Mouse (Mus musculus) CH12.LX (cell line): ENCODE results near the gene Plekhj1. TPM values are rescaled to one million over a fixed set of nuclear protein-coding genes. Genes with fewer than 3 reads are reported as not detected.

Experiments
- DNase-seq: peaks from one replicate; pipeline ENCODE4 v3.0.0-alpha.2; 2013; ENCODE audit errors: extremely low read depth
- H3K27ac ChIP-seq: 2 replicates; pipeline ENCODE4 v1.5.1; 2012; ENCODE audit warnings: low read depth, mild to moderate bottlenecking, control low read depth, moderate library complexity; ENCODE audit not compliant: insufficient read depth
- H3K27me3 ChIP-seq: replicated peaks from 2 replicates; pipeline ENCODE3; 2012; ENCODE audit warnings: inconsistent platforms
- H3K36me3 ChIP-seq, 2 experiments: replicated peaks in 1 of 2; 2 replicates each; pipeline versions ENCODE3 to v1.6.1; 2012; ENCODE audit warnings: inconsistent platforms in 1 of 2, low read length in 1 of 2, mild to moderate bottlenecking in 1 of 2, mixed read lengths in 1 of 2, moderate library complexity in 1 of 2; ENCODE audit not compliant: control insufficient read depth in 1 of 2, insufficient read depth in 1 of 2
- H3K4me1 ChIP-seq, 2 experiments: 2 replicates each; pipeline ENCODE4 v1.6.1; 2012; ENCODE audit warnings: inconsistent platforms in 1 of 2, moderate library complexity in 1 of 2; ENCODE audit not compliant: insufficient read depth in 2 of 2, control insufficient read depth in 1 of 2
- H3K4me2 ChIP-seq: 2 replicates; pipeline ENCODE4 v1.6.1; 2012; ENCODE audit warnings: low read depth, mild to moderate bottlenecking, control low read depth; ENCODE audit not compliant: poor library complexity, insufficient read depth, severe bottlenecking
- H3K4me3 ChIP-seq, 3 experiments: fragments of 150-350 bp in 1 of 3; sonication (generic) in 1 of 3; replicated peaks in 1 of 3; 2 replicates each; pipeline versions ENCODE3 to v1.5.1; 2011 to 2012; ENCODE audit warnings: low read depth in 2 of 3, low read length in 2 of 3, mild to moderate bottlenecking in 2 of 3, moderate library complexity in 2 of 3, control low read depth in 1 of 3, improper control_type of control experiment in 1 of 3, inconsistent platforms in 1 of 3, mixed read lengths in 1 of 3; ENCODE audit not compliant: poor library complexity in 1 of 3
- H3K79me2 ChIP-seq: replicated peaks from 2 replicates; pipeline ENCODE4 v1.6.1; 2012; ENCODE audit warnings: mild to moderate bottlenecking, moderate library complexity; ENCODE audit not compliant: control insufficient read depth, poor library complexity, insufficient read depth, severe bottlenecking; ENCODE audit errors: extremely low read depth
- H3K9ac ChIP-seq: 2 replicates; pipeline ENCODE4 v1.6.1; 2012; ENCODE audit warnings: low read depth, mild to moderate bottlenecking, control low read depth, moderate library complexity; ENCODE audit not compliant: insufficient read depth
- H3K9me3 ChIP-seq: replicated peaks from 2 replicates; pipeline ENCODE3; 2012; ENCODE audit warnings: low read length, inconsistent platforms, mixed read lengths
- BHLHE40 ChIP-seq: IDR thresholded peaks from 2 replicates; pipeline ENCODE4 v1.6.1; 2011; ENCODE audit warnings: mild to moderate bottlenecking, low read depth, low read length, improper control_type of control experiment
- CHD1 ChIP-seq: IDR thresholded peaks from 2 replicates; pipeline ENCODE4 v1.6.1; 2012; ENCODE audit warnings: low read depth, low read length, improper control_type of control experiment, inconsistent platforms
- CTCF ChIP-seq, 2 experiments: IDR thresholded peaks in 1 of 2; conservative IDR thresholded peaks in 1 of 2; 2 replicates each; pipeline ENCODE4 v1.5.1; 2011 to 2012; ENCODE audit warnings: low read depth in 2 of 2, low read length in 2 of 2, improper control_type of control experiment in 1 of 2, inconsistent platforms in 1 of 2, mild to moderate bottlenecking in 1 of 2, moderate library complexity in 1 of 2
- EP300 ChIP-seq: IDR thresholded peaks from 2 replicates; pipeline ENCODE4 v1.6.1; 2011; ENCODE audit warnings: low read length, improper control_type of control experiment
- GABPA ChIP-seq: IDR thresholded peaks from 2 replicates; pipeline ENCODE4 v1.6.1; 2012; ENCODE audit warnings: low read depth, low read length, improper control_type of control experiment, inconsistent platforms; ENCODE audit not compliant: insufficient replicate concordance
- MAFK ChIP-seq: IDR thresholded peaks from 2 replicates; pipeline ENCODE4 v1.6.1; 2011; ENCODE audit warnings: low read length, improper control_type of control experiment; ENCODE audit not compliant: insufficient replicate concordance
- MEF2A ChIP-seq: IDR thresholded peaks from 2 replicates; pipeline ENCODE4 v1.6.1; 2014; ENCODE audit warnings: low read depth, mild to moderate bottlenecking, inconsistent platforms, low read length, improper control_type of control experiment, borderline replicate concordance
- NELFE ChIP-seq: IDR thresholded peaks from 2 replicates; pipeline ENCODE4 v1.6.1; 2011; ENCODE audit warnings: low read depth, low read length, improper control_type of control experiment
- RAD21 ChIP-seq: IDR thresholded peaks from 2 replicates; pipeline ENCODE4 v1.6.1; 2011; ENCODE audit warnings: low read depth, mild to moderate bottlenecking, low read length, improper control_type of control experiment, moderate library complexity
- SIN3A ChIP-seq: IDR thresholded peaks from 2 replicates; pipeline ENCODE4 v1.6.1; 2012; ENCODE audit warnings: low read length, improper control_type of control experiment, inconsistent platforms
- SMC3 ChIP-seq: IDR thresholded peaks from 2 replicates; pipeline ENCODE4 v1.6.1; 2011; ENCODE audit warnings: low read depth, low read length, improper control_type of control experiment
- TCF12 ChIP-seq: IDR thresholded peaks from 2 replicates; pipeline ENCODE4 v1.6.1; 2014; ENCODE audit warnings: low read depth, mild to moderate bottlenecking, inconsistent platforms, low read length, improper control_type of control experiment
- UBTF ChIP-seq: IDR thresholded peaks from 2 replicates; pipeline ENCODE4 v1.6.1; 2012; ENCODE audit warnings: low read depth, mild to moderate bottlenecking, inconsistent platforms, low read length, improper control_type of control experiment, moderate library complexity
- USF2 ChIP-seq: conservative IDR thresholded peaks from 2 replicates; pipeline ENCODE4 v1.6.1; 2011; ENCODE audit warnings: low read depth, low read length, improper control_type of control experiment
- dilution Hi-C: fragments of 300-500 bp; cut with MboI; formaldehyde crosslinking; loops from 2 replicates; pipeline ENCODE4 v1.14.3; 2020; ENCODE audit warnings: low sequenced_read_pairs; ENCODE audit not compliant: extremely low pct_unique_long_range_greater_than_20kb, extremely low pct_ligation_motif_present
- in situ Hi-C: fragments of 300-500 bp; cut with MboI; formaldehyde crosslinking; loops from 3 replicates; pipeline ENCODE4 v1.14.3; 2019; ENCODE audit warnings: low sequenced_read_pairs, low pct_ligation_motif_present, low pct_unique_long_range_greater_than_20kb, mixed read lengths
- polyA plus RNA-seq: library from polyadenylated mRNA; unstranded; fragments of >175 nt; gene quantifications from 2 replicates; pipeline ENCODE4 v1.2.1, GENCODE M21; 2012; ENCODE audit warnings: low read depth; ENCODE audit not compliant: insufficient read length
- total RNA-seq, 2 experiments: library from RNA; depleted of rRNA; stranded (reverse); fragments of 300-350 nt in 1 of 2; fragments of >200 nt in 1 of 2; gene quantifications; 2 replicates each; pipeline ENCODE4 v1.2.3; 2012 to 2014

Plekhj1 gene
- total and polyA plus RNA-seq, 3 experiments = 63.4 to 123 (median 63.8) TPM

DNA sequence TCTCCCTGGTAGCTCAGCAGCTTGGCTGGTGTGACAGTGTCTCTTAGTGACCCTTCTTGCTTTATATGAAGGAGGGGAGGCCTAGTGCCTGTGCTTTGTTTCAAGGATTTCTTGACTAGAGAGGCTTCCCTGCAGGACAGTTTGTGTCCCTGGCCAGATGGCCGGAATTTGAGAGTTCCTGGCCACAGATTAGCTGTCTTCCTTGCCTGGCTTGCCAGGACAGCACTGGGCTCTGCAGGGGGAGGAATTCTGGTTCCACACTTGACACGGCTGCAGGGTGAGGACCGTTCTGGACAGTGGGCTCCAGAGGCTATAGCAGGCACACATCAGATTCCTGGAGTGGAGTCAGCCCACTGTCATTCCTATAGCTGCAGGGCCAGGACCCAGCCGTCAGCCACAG, 22.7 kb downstream of the Plekhj1 start:
- in situ Hi-C loops (no loop called here), dilution Hi-C loops (no loop called here)
- Histone ChIP-seq H3K9ac (no peak overlapping the region), H3K9me3 (no peaks in the 10 kb centered on the region), H3K4me3 (no peak overlapping the region), H3K4me1 (peaks cover 4 to 10% of the 10 kb centered on the region in 2 experiments; a peak in 2 of 4 replicates), H3K4me2 (no peak overlapping the region), H3K79me2 (no peaks in the 10 kb centered on the region), H3K27me3 (no peaks in the 10 kb centered on the region), H3K27ac (no peak overlapping the region), H3K36me3 (peaks cover 89 to 100% of the 10 kb centered on the region in 2 experiments)
- DNase-seq = no peak
- TF ChIP-seq UBTF = no peak
- TF ChIP-seq EP300 = no peak
- TF ChIP-seq CHD1 = no peak
- no peak for TF ChIP-seq SIN3A
- TF ChIP-seq BHLHE40 = no peak
- TF ChIP-seq TCF12 = no peak
- TF ChIP-seq USF2 = no peak
- TF ChIP-seq NELFE = no peak

DNA sequence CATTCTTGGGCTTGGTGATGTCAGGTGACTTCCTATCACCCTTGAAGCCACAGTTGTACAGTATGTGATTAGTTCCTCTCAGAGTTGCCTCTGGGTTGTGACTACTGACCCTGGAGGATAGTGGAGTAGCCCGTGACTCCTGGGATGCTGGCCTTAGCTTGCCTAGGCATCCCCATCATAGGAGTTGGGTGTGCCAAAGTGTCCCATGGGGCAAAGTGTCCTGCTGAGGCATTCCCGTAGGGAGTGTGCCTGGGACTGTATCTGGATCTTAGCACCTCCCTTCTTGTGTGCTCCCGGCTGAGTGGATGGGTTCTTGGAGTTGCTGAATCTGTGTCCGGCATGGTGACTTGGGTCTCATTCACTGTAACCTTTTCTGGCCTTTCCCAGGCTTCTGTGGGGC, 23.4 kb downstream of the Plekhj1 start:
- dilution Hi-C loops (no loop called here), in situ Hi-C loops (no loop called here)
- Histone ChIP-seq H3K9me3 (no peaks in the 10 kb centered on the region), H3K79me2 (no peaks in the 10 kb centered on the region), H3K27ac (no peak overlapping the region), H3K4me3 (no peak overlapping the region), H3K4me1 (peaks cover 4 to 10% of the 10 kb centered on the region in 2 experiments; a peak in 2 of 4 replicates), H3K9ac (no peak overlapping the region), H3K27me3 (no peaks in the 10 kb centered on the region), H3K4me2 (no peak overlapping the region), H3K36me3 (peaks cover 93 to 100% of the 10 kb centered on the region in 2 experiments)
- no peak for DNase-seq
- TF ChIP-seq MAFK (no peak), CTCF (conservative IDR thresholded peaks at IDR 0.05 in 1 of 2, IDR thresholded peaks at IDR 0.05 in 1 of 2; ENCODE audit: low read depth in 2 of 2, low read length in 2 of 2) (peak in 1 of 2 experiments; percentile 3; a peak in 1 of 4 replicates)

DNA sequence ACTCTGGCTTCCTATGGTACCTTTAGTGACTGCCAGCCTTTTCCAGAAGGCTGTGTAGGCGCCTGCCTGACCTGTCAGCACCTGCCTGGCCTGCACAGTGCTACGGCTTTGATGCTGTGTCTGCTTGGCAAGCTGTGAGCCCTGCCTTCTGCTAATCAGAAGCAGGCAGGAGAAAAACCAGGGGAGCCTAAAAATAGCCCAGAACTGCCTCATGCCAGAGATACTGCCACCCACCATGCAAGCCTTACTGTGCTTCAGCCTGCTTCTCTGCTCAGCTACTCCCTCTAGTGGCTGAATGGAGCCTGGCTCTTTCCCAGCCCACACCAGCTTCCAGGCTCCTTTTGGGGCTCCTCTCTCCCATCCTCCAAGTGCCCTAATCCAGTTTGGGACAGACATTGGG, 23.9 kb downstream of the Plekhj1 start:
- TF ChIP-seq RAD21 (peak; percentile 50), MEF2A (peak; percentile 71; the same call in 1 of the 2 replicates), CTCF (conservative IDR thresholded peaks at IDR 0.05 in 1 of 2, IDR thresholded peaks at IDR 0.05 in 1 of 2; ENCODE audit: low read depth in 2 of 2, low read length in 2 of 2) (peak; percentile 81 to 94), SMC3 (peak; percentile 78), GABPA (no peak)
- TF ChIP-seq, all 38 proteins: peak for 4
- DNase-seq = peak; percentile 67
- dilution Hi-C loops = no loop called here
- in situ Hi-C loops = no loop called here
- Histone ChIP-seq H3K79me2 (no peaks in the 10 kb centered on the region), H3K4me1 (peaks cover 4 to 10% of the 10 kb centered on the region in 2 experiments; a peak in 2 of 4 replicates), H3K4me3 (no peak overlapping the region), H3K4me2 (no peak overlapping the region), H3K27me3 (no peaks in the 10 kb centered on the region), H3K36me3 (peaks cover 96 to 100% of the 10 kb centered on the region in 2 experiments), H3K27ac (no peak overlapping the region), H3K9ac (no peak overlapping the region), H3K9me3 (no peaks in the 10 kb centered on the region)
